Mouse (Mus musculus): ENCODE measurements around the gene Pnldc1. TPM values are rescaled to one million over a fixed set of nuclear protein-coding genes. Genes with fewer than 3 reads are reported as not detected.
A peak's percentile ranks its signal among the peaks of the same experiment; 100 is the strongest.
"Not testable (repeated sequence)": the region's sequence is repeated elsewhere in the genome, so short reads cannot be mapped to it uniquely, and the experiment has no call there.

The Pnldc1 gene
- 1.8 and 3.5 TPM in 2 replicates for polyA plus RNA-seq (2015; fragmentation: Nextera tagmentation; extraction: Ambion mirVana)

- Histone ChIP-seq H3K4me3 (no peak within 1 kb of the TSS), H3K4me1 (no peaks in the 10 kb centered on the region; the same call in none of the 2 replicates), H3K27me3 (no peaks in the 10 kb centered on the region), H3K36me3 (peaks cover 56% of the 10 kb centered on the region), H3K27ac (0 out of 2 replicates have a peak within 1 kb of the TSS, but pooled peaks have one; percentile 7), H3K4me2 (no peak within 1 kb of the TSS), H3K9me3 (no peaks in the 10 kb centered on the region), H3K9ac (0 out of 2 replicates have a peak within 1 kb of the TSS, but pooled peaks have one; percentile 27)
- no peak for ATAC-seq (ENCODE audit: insufficient number of reproducible peaks, insufficient read depth, low FRiP score, low TSS enrichment, low read depth)
- WGBS = 79% methylated on average over 35 of the region's 35 CpGs
These were observed at the start of gene Pnldc1 for GRCm38 (mm10) chr17:12909361-12910280. TSS of gene Pnldc1 (minus strand) at chr17:12910230.

DNA sequence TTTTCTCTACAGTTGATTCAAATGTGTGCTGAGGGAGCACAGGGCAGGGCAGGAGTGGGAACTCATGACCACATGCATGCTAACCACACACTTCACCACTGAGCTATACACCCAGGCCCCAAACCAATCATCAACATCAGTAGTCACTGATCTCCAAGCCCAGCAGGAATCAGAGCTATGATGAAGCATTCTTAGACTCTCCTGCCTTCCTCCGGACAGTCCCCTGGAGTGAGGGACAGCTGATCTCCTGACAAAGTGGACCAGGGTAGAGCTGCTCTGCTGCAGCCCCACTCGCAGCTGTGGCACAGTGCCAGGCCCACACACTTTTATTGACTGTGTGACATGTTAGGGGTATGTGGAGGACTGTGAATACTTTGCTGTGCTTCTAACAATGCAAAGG, 49.3 kb upstream of the Pnldc1 start:
- not testable (repeated sequence) for ATAC-seq (ENCODE audit: insufficient number of reproducible peaks, insufficient read depth, low FRiP score, low TSS enrichment, low read depth); H3K9ac ChIP-seq; H3K9me3 ChIP-seq; H3K27me3 ChIP-seq; H3K27ac ChIP-seq
- peaks cover 12% of the 10 kb centered on the region for H3K4me1 ChIP-seq
- WGBS = 45% methylated on average over 1 of the region's 2 CpGs
- H3K36me3 ChIP-seq = peaks cover 21% of the 10 kb centered on the region
- peak overlapping the region; percentile 51 for H3K4me2 ChIP-seq
- H3K4me3 ChIP-seq = peak overlapping the region; percentile 28; the same call in 1 of the 2 replicates

- H3K4me1 ChIP-seq = peaks cover 9% of the 10 kb centered on the region
- ATAC-seq (ENCODE audit: insufficient number of reproducible peaks, insufficient read depth, low FRiP score, low TSS enrichment, low read depth) = no peak
- no peak overlapping the region for H3K4me3 ChIP-seq
- H3K27me3 ChIP-seq = no peaks in the 10 kb centered on the region
- H3K9ac ChIP-seq = 0 out of 2 replicates have a peak overlapping the region, but pooled peaks have one; percentile 17
- H3K4me2 ChIP-seq = no peak overlapping the region
- H3K27ac ChIP-seq = no peak overlapping the region
- H3K36me3 ChIP-seq = peaks cover 39% of the 10 kb centered on the region
- H3K9me3 ChIP-seq = no peaks in the 10 kb centered on the region
- 93% methylated on average over 8 of the region's 8 CpGs for WGBS
These were observed 46.6 kb upstream of the Pnldc1 start for GRCm38 (mm10) chr17:12956664-12957063.

DNA sequence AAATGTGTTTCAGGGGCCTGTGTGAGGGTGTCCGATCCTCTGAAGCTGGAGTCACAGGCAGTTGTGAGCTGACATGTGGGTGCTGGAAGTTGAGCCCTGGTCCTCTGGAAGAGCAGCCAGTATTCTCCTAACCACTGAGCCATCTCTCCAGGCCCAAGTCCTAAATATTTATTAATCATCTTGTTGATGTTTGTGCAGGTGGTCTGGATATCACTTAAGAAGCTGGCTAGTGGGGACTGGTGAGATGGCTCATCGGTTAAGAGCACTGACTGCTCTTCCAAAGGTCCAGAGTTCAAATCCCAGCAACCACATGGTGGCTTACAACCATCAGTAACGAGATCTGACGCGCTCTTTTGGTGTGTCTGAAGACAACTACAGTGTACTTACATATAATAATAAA, 39.6 kb upstream of the Pnldc1 start:
- no peaks in the 10 kb centered on the region for H3K27me3 ChIP-seq
- H3K27ac ChIP-seq = no peak overlapping the region
- no peak overlapping the region for H3K4me3 ChIP-seq
- 0 out of 2 replicates have a peak overlapping the region, but pooled peaks have one; percentile 11 for H3K9ac ChIP-seq
- ATAC-seq (ENCODE audit: insufficient number of reproducible peaks, insufficient read depth, low FRiP score, low TSS enrichment, low read depth) = no peak
- WGBS = 92% methylated on average over 5 of the region's 5 CpGs
- no peak overlapping the region for H3K4me2 ChIP-seq
- H3K9me3 ChIP-seq = no peaks in the 10 kb centered on the region
- H3K36me3 ChIP-seq = peaks cover 74% of the 10 kb centered on the region
- H3K4me1 ChIP-seq = no peaks in the 10 kb centered on the region

DNA sequence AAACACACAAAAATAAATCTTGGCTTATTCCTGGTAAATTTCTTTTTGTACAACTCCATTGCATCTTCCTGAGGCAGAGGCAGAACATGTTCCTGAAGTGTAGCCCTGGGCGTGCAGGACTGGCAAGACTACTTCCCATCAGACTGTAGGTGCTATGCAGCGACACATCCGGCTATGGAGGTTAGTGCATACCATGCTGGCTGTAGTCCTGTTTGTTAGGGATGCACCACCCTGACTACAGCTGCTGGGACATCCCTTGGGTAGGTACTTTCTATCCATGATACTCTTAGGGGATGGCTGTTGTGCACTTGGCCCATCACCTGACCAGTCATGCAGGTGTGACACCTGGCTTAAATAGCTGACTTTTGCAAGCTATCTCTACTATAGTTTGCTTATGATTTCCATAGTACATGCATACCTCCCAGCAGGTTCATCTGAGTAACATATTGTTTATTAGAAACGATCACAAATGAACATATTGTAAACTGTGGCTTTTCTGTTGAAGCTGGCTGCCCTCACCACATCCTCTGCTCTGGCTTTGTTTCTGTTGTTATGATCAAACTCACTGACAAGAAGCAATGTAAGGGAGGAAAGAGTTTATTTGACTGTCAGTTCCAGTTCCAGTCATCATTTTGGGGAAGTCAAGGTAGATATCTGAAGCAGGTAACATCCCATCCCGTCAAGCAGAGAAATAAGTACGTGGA, 32.6 kb upstream of the Pnldc1 start:
- peaks cover 43% of the 10 kb centered on the region for H3K36me3 ChIP-seq
- H3K4me2 ChIP-seq = no peak overlapping the region
- H3K9ac ChIP-seq = no peak overlapping the region
- no peaks in the 10 kb centered on the region for H3K9me3 ChIP-seq
- ATAC-seq (ENCODE audit: insufficient number of reproducible peaks, insufficient read depth, low FRiP score, low TSS enrichment, low read depth) = no peak
- H3K27ac ChIP-seq = no peak overlapping the region
- no peaks in the 10 kb centered on the region for H3K27me3 ChIP-seq
- 90% methylated on average over 6 of the region's 6 CpGs for WGBS
- peaks cover 7% of the 10 kb centered on the region for H3K4me1 ChIP-seq
- no peak overlapping the region for H3K4me3 ChIP-seq

DNA sequence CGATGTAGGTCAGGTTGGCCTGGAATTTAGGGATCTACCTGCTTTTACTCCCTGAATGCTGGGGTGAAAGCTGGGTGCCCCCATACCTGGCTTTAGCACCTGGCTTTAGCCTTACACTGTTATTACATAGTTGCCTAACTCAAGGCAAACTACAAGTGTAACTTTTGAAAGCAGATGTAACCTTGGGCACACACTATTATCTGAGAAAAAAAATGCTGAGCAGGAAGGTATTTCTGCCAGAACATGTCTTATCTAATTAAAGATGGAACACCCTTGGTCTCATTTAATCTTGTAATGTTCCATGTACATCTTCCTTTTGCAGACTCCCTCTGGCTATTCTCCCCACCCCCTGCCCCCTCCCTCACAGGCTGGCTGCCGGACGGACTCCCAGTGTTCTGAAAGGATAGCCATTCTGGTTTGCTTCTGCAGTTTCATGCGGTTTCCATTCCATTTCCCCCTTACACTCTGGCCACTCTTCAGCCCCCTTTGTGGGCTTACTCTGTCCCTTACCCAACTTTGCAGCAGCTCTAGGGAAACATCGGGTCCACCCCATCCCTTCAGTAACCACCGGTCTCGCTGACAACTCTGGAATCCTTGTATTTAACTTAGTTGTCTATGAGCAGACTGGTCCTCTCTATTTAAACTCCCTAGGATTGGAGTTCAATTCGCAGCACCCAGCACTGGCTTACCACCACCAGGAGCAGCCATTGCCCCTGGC, 31.7 kb upstream of the Pnldc1 start:
- Histone ChIP-seq H3K4me3 (no peak overlapping the region), H3K9ac (no peak overlapping the region), H3K27me3 (no peaks in the 10 kb centered on the region), H3K4me1 (peaks cover 7% of the 10 kb centered on the region), H3K27ac (no peak overlapping the region), H3K9me3 (no peaks in the 10 kb centered on the region), H3K36me3 (peaks cover 38% of the 10 kb centered on the region), H3K4me2 (no peak overlapping the region)
- ATAC-seq (ENCODE audit: insufficient number of reproducible peaks, insufficient read depth, low FRiP score, low TSS enrichment, low read depth) = no peak
- 73% methylated on average over 8 of the region's 8 CpGs for WGBS

GRCm38 (mm10) chr17:12940151-12940805, 30.2 kb upstream of the Pnldc1 start, which contains the start of gene Acat3:
TSS of gene Acat3 (minus strand) at chr17:12940600.
- no peaks in the 10 kb centered on the region for H3K9me3 ChIP-seq
- peaks cover 25% of the 10 kb centered on the region for H3K36me3 ChIP-seq
- H3K4me3 ChIP-seq = peak within 1 kb of the TSS; percentile 32
- ATAC-seq (ENCODE audit: insufficient number of reproducible peaks, insufficient read depth, low FRiP score, low TSS enrichment, low read depth) = peak; percentile 81
- H3K27me3 ChIP-seq = no peaks in the 10 kb centered on the region
- peak within 1 kb of the TSS; percentile 58 for H3K9ac ChIP-seq
- WGBS = 13% methylated on average over 27 of the region's 27 CpGs
- H3K4me1 ChIP-seq = peaks cover 7% of the 10 kb centered on the region
- H3K27ac ChIP-seq = no peak within 1 kb of the TSS
- peak within 1 kb of the TSS; percentile 62 for H3K4me2 ChIP-seq

DNA sequence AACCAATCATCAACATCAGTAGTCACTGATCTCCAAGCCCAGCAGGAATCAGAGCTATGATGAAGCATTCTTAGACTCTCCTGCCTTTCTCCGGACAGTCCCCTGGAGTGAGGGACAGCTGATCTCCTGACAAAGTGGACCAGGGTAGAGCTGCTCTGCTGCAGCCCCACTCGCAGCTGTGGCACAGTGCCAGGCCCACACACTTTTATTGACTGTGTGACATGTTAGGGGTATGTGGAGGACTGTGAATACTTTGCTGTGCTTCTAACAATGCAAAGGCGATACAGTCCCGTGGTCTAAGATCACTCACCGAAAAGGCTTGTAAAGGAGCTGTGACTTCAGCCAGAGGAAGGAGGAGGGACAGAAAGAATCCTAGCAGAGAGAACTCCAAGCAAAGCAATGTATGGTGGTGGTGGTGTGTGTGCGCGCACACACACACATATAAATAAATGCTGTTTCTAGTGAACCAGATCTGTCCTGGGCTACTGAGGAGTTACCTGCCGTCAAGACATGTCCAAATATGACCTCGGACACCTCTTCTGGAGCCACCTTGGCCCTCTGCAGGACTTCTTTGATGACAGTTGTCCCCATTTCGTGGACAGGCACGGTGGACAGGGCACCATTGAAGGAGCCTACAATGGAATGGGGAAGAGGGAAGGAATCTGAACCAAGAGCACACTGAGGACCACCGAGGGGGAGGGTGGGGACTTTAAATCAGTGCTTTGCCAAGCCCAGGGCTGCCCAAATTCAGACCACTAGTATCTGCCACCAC, 29.5 kb upstream of the Pnldc1 start:
- H3K9me3 ChIP-seq; H3K27me3 ChIP-seq; H3K27ac ChIP-seq; H3K4me1 ChIP-seq; ATAC-seq (ENCODE audit: insufficient number of reproducible peaks, insufficient read depth, low FRiP score, low TSS enrichment, low read depth): not testable (repeated sequence)
- Histone ChIP-seq H3K4me2 (peak overlapping the region; percentile 62), H3K36me3 (peaks cover 18% of the 10 kb centered on the region), H3K9ac (peak overlapping the region; percentile 58; the same call in 1 of the 2 replicates), H3K4me3 (peak overlapping the region; percentile 32)
- WGBS = 53% methylated on average over 2 of the region's 12 CpGs

GRCm38 (mm10) chr17:12938077-12938476, 28.0 kb upstream of the Pnldc1 start:
- Histone ChIP-seq H3K4me3 (no peak overlapping the region), H3K9me3 (no peaks in the 10 kb centered on the region), H3K9ac (no peak overlapping the region), H3K27ac (no peak overlapping the region), H3K27me3 (no peaks in the 10 kb centered on the region), H3K4me1 (peaks cover 7% of the 10 kb centered on the region), H3K36me3 (peaks cover 8% of the 10 kb centered on the region), H3K4me2 (no peak overlapping the region)
- ATAC-seq (ENCODE audit: insufficient number of reproducible peaks, insufficient read depth, low FRiP score, low TSS enrichment, low read depth) = no peak
- 53% methylated on average over 2 of the region's 2 CpGs for whole genome bisulfite sequencing

DNA sequence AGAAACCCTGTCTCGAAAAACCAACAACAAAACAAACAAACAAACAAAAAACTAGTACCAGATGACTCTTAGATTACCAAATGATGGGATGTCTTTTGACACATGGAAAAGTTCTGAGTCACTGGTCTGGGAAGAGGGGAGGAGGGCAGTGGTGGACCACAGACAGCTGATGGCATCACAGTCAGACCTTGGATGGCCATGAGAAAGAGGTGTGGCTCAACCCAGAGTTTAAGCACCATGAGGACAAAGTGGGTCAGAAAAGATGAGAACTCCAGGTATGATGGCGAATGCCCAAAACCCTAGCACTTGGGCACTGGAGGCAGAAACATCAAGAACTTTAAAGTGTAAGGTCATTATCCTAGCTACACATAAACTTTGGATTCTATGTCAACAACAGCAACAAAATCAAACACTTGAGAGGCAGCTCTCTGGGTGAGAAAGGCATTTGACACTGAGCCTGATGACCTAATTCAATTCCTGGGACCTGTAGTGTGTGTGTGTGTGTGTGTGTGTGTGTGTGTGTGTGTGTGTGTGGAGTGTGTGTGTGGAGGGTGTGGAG, 27.5 kb upstream of the Pnldc1 start:
- Histone ChIP-seq H3K9me3 (no peaks in the 10 kb centered on the region), H3K4me3 (no peak overlapping the region), H3K9ac (no peak overlapping the region), H3K4me2 (no peak overlapping the region), H3K4me1 (peaks cover 7% of the 10 kb centered on the region), H3K27me3 (no peaks in the 10 kb centered on the region), H3K36me3 (peaks cover 2% of the 10 kb centered on the region; the same call in 1 of the 2 replicates), H3K27ac (no peak overlapping the region)
- no peak for ATAC-seq (ENCODE audit: insufficient number of reproducible peaks, insufficient read depth, low FRiP score, low TSS enrichment, low read depth)
- WGBS = 74% methylated on average over 2 of the region's 2 CpGs

Data from embryonic facial prominence, embryonic 13.5 days (tissue).